Mouse (Mus musculus): ENCODE data around the gene Zfyve28.

Zfyve28 gene

DNA sequence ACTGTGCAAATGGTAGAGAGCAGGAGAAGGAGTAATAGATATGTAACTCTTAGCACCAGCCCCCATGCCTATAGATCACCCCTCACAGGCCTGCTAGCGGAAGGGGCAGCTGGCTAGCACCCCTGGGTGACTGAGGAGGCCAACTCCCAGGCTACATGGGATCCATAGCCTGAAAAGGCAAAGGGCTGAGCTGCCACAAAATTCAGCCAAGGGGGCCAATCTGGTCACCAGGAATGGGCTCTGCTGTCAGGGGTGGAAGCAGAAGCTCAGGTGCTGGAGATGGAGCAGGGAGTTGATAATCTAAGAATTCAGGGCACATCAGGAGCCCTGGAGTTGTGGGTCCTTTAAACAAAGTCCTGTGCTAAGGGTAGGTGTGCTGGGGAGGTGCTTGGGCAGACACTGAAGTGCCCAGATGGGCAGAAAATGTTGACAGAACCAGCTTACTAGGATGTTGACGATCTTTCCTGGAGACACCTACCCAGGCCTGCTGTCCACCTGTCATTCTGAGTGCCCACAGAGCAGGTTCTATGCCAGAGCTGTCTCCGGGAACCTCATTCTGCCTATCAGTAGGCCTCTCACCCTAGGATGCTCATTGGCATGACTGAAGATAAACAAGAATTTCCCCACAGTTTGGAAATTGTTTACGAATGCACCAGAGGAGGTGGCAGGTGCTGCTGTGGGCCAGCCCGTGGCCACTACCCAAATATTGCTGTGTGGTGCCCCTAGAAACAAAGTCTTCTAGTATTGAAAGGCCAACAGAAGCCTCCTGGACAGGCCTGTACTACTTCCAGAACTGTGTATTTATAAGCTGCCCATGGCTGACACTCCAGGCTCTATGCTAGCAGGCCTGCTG lies 113.5 kb downstream of the Zfyve28 start:
- DNase-seq = no peak

DNA sequence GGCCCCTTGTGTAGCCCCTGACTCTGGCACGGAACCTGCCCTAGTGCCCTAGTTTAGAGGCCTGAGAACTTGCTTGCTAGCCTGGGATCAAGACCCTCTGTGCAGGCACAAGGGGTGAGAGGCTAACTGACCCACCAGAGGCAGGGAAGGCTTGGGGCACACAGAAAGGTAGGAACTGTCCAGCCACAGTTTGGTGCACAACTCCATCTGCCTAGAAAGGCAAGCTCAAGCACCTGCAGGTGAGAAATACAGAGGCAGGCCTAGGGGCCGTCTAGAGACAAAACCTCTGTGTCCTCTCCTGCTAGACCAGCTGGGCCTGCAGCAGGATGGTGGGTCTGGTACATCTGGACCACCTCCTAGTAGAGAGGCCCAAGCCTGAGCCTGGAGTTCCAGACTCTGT lies 114.2 kb downstream of the Zfyve28 start:
- DNase-seq = no peak

- DNase-seq = peak; percentile 2
Measured at GRCm38 (mm10) chr5:34170726-34171125, 117.5 kb downstream of the Zfyve28 start.

DNA sequence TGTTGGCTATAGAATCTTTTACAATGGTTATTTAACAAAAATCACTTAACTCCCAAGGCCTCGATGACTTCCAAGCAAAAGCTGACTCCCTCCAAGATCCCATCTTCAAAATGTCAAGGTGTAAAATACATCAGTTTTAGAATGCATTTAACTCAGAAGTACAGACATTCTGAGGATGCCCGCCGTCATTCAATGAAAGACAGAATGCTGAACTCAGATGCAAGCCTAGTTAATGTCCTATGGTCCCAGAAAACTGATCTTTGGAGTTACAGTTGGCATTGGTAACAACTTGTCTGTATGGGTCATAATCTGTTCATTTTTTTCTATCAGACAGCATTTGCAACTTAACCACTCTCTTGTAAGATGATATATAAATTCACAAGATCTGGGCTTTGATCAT lies 118.3 kb downstream of the Zfyve28 start:
- no peak for DNase-seq

GRCm38 (mm10) chr5:34168950-34169891 lies 119.0 kb downstream of the Zfyve28 start, which contains the start of the genes Poln and Haus3:
Gene Poln (minus strand): TSS chr5:34169448.
Gene Haus3 (minus strand): TSS chr5:34169527.
- peak; percentile 97 for DNase-seq

DNA sequence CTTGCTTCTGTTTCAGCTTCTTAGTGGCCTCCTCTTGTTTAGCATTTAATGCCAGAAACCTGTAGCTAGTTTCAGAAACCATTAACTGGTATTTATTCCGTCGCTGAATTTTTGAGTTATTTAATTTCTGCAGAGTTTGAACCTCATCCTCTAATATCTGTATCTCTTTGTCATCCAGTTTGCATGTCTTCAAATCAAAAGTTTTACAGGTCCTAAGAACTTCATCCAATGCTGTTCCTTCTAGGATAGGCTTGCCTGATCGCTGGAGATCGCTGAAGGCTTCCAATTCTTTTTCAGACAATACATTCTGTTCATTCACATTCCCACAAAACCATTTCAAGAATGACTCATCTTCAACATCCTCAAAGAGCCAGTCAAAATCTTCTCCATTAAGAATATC lies 120.4 kb downstream of the Zfyve28 start:
- DNase-seq = no peak

DNA sequence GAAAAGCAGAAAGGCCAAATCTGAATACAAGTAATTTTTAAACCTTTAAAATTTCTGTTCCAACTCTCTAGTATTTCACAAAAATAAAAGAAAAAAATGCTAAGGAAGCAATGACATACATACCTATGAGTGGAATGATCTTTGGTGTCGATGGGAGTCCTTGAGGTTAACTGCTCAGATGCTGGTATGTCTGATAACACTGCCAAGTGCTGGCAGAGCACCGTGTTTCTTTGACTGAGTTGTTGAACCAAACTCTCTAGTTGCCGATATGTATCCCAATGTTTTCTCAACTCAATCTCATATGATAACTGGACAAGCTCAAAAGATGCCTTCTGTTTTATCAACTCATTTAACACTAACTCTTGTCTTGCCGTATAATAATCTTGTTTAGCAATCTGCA lies 122.5 kb downstream of the Zfyve28 start:
- DNase-seq = peak; percentile 6

DNA sequence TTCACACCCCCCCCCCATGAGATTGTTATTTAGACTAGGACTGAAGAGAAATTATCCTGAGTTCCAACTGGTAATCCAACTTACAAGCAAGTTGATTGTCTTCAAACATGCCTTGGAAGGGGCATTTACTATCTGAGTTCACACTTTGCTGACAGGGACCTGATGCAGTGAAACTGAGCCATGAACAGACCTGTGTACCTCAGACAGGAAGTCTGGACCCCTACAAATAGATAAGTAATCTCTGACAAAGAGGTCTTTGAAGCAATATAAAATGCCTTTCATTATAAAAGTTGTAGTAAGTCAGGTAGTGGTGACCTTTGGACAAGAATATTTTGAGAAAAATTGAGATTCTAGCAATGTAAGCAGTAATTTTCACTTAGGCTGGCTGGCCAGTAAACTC lies 139.8 kb downstream of the Zfyve28 start:
- DNase-seq = no peak

DNA sequence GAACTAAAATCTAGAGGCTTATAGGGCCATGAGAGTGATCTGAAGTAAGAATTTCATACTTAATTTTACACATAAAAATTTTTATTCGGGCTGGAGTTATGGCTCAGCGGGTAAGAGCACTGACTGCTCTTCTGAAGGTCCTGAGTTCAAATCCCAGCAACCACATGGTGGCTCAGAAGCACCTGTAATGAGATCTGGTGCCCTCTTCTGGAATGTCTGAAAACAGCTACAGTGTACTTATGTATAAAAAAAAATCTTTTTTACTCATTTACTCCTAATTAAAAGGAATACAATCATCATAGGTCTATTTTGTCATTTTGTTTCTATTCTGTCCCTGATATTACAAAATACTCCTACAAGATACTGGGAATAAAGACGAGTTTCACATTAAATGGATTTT lies 140.7 kb downstream of the Zfyve28 start:
- no peak for DNase-seq

All from thymus, postnatal 25 days (tissue).